Mouse (Mus musculus): ENCODE measurements at regions not wholly inside any gene's neighbourhood (a gene's known extent, or its start where the extent isn't known, plus 50 kb on each side); places are given as distances from the start of the nearest gene placed in this dataset.
A peak's percentile ranks its signal among the peaks of the same experiment; 100 is the strongest.

DNA sequence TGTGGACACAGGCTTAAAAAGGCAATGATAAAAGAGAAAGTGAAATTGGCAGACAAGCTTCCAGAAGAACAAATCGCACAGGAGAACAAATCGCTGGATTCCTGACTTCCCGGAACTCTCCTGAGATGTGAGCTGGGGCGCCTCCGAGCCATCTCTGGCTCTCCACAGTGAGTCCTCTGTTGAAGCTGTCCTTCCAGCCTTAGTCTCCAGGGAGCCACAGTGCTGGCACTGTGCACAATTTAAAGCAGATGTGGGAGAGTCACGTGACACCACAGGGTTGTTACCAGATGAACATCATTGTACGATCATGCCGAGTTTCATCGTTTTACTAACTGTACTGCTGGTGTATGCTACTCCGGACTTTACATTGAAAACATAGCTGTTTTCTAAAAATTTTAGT is 80.2 kb upstream of the Sox2 start:
- no peak overlapping the region for H3K27ac ChIP-seq (replicated peaks in 1 of 2; ENCODE audit: control insufficient read depth in 1 of 2, insufficient read depth in 1 of 2, low read depth in 2 of 2, low read length in 2 of 2)
- H3K4me1 ChIP-seq (ENCODE audit: control insufficient read depth in 2 of 2, insufficient read depth in 2 of 2, low read length in 2 of 2) = peaks cover 3 to 4% of the 10 kb centered on the region in 2 experiments; a peak in 3 of 4 replicates
- no peak for ATAC-seq (ENCODE audit: insufficient number of reproducible peaks, insufficient read depth, low FRiP score, low read depth)
- H3K9me3 ChIP-seq (ENCODE audit: control insufficient read depth, low read length) = no peaks in the 10 kb centered on the region
- H3K27me3 ChIP-seq (ENCODE audit: control insufficient read depth, insufficient read depth, low read length) = no peaks in the 10 kb centered on the region
- 59% methylated on average over 10 of the region's 10 CpGs for WGBS
- H3K9ac ChIP-seq (ENCODE audit: low read length) = no peak overlapping the region
- H3K4me3 ChIP-seq (ENCODE audit: control insufficient read depth in 1 of 2, insufficient read depth in 1 of 2, low read depth in 1 of 2, low read length in 2 of 2) = no peak overlapping the region
- H3K36me3 ChIP-seq (ENCODE audit: control insufficient read depth, insufficient read depth, low read length) = no peaks in the 10 kb centered on the region
- peak overlapping the region; percentile 19; the same call in 1 of the 2 replicates for H3K4me2 ChIP-seq (ENCODE audit: low read length)

DNA sequence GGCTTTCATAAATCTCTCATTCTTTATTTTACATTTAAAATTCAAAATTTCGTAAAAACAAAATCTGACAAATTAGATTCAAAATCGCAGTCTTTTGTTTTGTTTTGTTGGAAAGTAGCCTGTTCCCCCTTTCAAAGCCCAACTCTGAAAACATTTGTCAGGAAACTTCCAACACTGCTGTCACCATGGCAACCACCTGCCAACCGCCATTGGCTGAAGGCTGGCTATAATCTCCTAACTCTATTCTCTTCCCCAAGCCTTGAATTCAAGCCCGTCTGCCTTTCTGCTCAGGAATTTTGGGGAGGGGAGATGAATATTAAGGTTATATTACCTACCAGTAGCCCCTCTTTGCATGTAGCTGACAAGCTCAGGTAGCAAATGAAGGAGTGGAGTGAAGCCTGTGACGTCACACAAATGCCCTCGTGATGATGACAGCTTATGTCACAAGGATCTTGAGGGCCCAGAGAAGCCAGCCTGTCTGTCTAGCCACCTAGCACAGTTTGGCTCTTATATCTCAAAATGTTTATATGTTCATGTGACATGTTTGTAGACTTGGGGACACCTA is 82.0 kb upstream of the Sox2 start:
- no peak overlapping the region for H3K27ac ChIP-seq (replicated peaks in 1 of 2; ENCODE audit: control insufficient read depth in 1 of 2, insufficient read depth in 1 of 2, low read depth in 2 of 2, low read length in 2 of 2)
- no peaks in the 10 kb centered on the region for H3K36me3 ChIP-seq (ENCODE audit: control insufficient read depth, insufficient read depth, low read length)
- no peak overlapping the region for H3K9ac ChIP-seq (ENCODE audit: low read length)
- peaks cover 3 to 4% of the 10 kb centered on the region in 2 experiments; a peak in 3 of 4 replicates for H3K4me1 ChIP-seq (ENCODE audit: control insufficient read depth in 2 of 2, insufficient read depth in 2 of 2, low read length in 2 of 2)
- ATAC-seq (ENCODE audit: insufficient number of reproducible peaks, insufficient read depth, low FRiP score, low read depth) = no peak
- no peak overlapping the region for H3K4me3 ChIP-seq (ENCODE audit: control insufficient read depth in 1 of 2, insufficient read depth in 1 of 2, low read depth in 1 of 2, low read length in 2 of 2)
- no peaks in the 10 kb centered on the region for H3K9me3 ChIP-seq (ENCODE audit: control insufficient read depth, low read length)
- no peaks in the 10 kb centered on the region for H3K27me3 ChIP-seq (ENCODE audit: control insufficient read depth, insufficient read depth, low read length)
- 66% methylated on average over 6 of the region's 6 CpGs for WGBS
- H3K4me2 ChIP-seq (ENCODE audit: low read length) = no peak overlapping the region

DNA sequence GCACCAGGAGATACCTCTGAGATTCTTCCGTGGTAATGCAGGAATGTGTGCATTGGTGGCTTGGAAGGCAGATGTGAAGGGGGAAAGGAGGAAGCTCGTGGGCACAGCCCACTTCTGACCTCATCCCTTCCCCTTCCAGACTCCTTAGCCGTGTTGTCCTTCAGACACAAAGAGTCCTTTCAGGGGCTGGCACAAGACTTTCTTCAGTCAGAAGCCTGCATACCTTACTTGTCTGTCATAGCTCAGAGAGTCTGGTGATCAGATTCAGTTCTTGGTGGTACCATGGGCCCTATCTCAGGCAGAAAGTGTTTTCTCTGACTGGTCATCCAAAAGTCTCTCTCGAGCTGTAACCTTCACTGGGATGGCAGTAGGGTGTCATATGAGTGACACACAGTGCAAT is 84.8 kb upstream of the Sox2 start:
- peaks cover 3 to 4% of the 10 kb centered on the region in 2 experiments; a peak in 3 of 4 replicates for H3K4me1 ChIP-seq (ENCODE audit: control insufficient read depth in 2 of 2, insufficient read depth in 2 of 2, low read length in 2 of 2)
- H3K4me2 ChIP-seq (ENCODE audit: low read length) = no peak overlapping the region
- H3K4me3 ChIP-seq (ENCODE audit: control insufficient read depth in 1 of 2, insufficient read depth in 1 of 2, low read depth in 1 of 2, low read length in 2 of 2) = no peak overlapping the region
- H3K27ac ChIP-seq (replicated peaks in 1 of 2; ENCODE audit: control insufficient read depth in 1 of 2, insufficient read depth in 1 of 2, low read depth in 2 of 2, low read length in 2 of 2) = no peak overlapping the region
- ATAC-seq (ENCODE audit: insufficient number of reproducible peaks, insufficient read depth, low FRiP score, low read depth) = no peak
- no peaks in the 10 kb centered on the region for H3K9me3 ChIP-seq (ENCODE audit: control insufficient read depth, low read length)
- 46% methylated on average over 4 of the region's 4 CpGs for WGBS
- no peak overlapping the region for H3K9ac ChIP-seq (ENCODE audit: low read length)
- no peaks in the 10 kb centered on the region for H3K36me3 ChIP-seq (ENCODE audit: control insufficient read depth, insufficient read depth, low read length)
- no peaks in the 10 kb centered on the region for H3K27me3 ChIP-seq (ENCODE audit: control insufficient read depth, insufficient read depth, low read length)

DNA sequence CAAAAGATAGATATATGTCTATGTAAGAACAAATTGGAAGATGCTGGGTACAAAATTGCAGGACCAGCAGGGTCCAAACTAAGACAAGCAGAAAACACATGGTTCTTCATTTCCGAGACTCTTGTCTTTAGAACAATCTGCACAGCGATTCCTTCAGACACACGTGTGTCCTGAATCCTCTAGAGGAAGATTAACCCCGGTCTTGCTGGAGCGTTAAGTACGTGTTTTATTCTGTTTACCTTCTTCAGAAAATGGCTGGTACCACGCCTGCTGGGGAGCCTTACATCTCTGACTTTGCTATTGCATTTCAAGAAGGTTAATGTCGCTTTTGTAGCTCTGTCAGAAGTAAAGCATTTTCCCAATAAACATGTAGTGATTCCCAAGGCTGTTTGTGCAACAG is 87.3 kb upstream of the Sox2 start:
- 71% methylated on average over 8 of the region's 8 CpGs for WGBS
- Histone ChIP-seq H3K9me3 (ENCODE audit: control insufficient read depth, low read length) (no peaks in the 10 kb centered on the region), H3K27me3 (ENCODE audit: control insufficient read depth, insufficient read depth, low read length) (no peaks in the 10 kb centered on the region), H3K9ac (ENCODE audit: low read length) (no peak overlapping the region), H3K4me3 (ENCODE audit: control insufficient read depth in 1 of 2, insufficient read depth in 1 of 2, low read depth in 1 of 2, low read length in 2 of 2) (no peak overlapping the region), H3K4me2 (ENCODE audit: low read length) (no peak overlapping the region), H3K4me1 (ENCODE audit: control insufficient read depth in 2 of 2, insufficient read depth in 2 of 2, low read length in 2 of 2) (no peaks in the 10 kb centered on the region), H3K36me3 (ENCODE audit: control insufficient read depth, insufficient read depth, low read length) (no peaks in the 10 kb centered on the region), H3K27ac (replicated peaks in 1 of 2; ENCODE audit: control insufficient read depth in 1 of 2, insufficient read depth in 1 of 2, low read depth in 2 of 2, low read length in 2 of 2) (no peak overlapping the region)
- ATAC-seq (ENCODE audit: insufficient number of reproducible peaks, insufficient read depth, low FRiP score, low read depth) = no peak

DNA sequence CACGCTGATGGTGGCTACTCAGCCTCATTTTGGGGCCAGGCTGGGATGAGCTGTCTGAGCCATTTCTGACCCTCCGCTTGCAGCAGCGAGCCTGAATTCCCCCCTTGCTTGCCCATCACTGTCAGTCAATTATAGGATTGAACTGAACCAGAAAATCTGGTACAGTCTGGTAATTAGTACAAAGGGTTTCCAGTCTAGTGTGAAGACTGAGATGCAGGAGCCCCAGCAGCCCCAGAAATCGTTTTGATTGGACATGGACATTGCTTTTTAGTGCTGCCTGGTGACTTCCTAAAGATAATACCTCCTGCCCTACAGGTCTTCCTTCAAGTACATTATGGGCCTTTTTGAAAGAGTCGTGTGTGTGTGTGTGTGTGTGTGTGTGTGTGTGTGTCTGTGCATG is 88.5 kb upstream of the Sox2 start:
- 59% methylated on average over 5 of the region's 5 CpGs for WGBS
- Histone ChIP-seq H3K27ac (replicated peaks in 1 of 2; ENCODE audit: control insufficient read depth in 1 of 2, insufficient read depth in 1 of 2, low read depth in 2 of 2, low read length in 2 of 2) (no peak overlapping the region), H3K9ac (ENCODE audit: low read length) (no peak overlapping the region), H3K9me3 (ENCODE audit: control insufficient read depth, low read length) (no peaks in the 10 kb centered on the region), H3K36me3 (ENCODE audit: control insufficient read depth, insufficient read depth, low read length) (no peaks in the 10 kb centered on the region), H3K27me3 (ENCODE audit: control insufficient read depth, insufficient read depth, low read length) (no peaks in the 10 kb centered on the region), H3K4me3 (ENCODE audit: control insufficient read depth in 1 of 2, insufficient read depth in 1 of 2, low read depth in 1 of 2, low read length in 2 of 2) (no peak overlapping the region), H3K4me1 (ENCODE audit: control insufficient read depth in 2 of 2, insufficient read depth in 2 of 2, low read length in 2 of 2) (no peaks in the 10 kb centered on the region), H3K4me2 (ENCODE audit: low read length) (no peak overlapping the region)
- ATAC-seq (ENCODE audit: insufficient number of reproducible peaks, insufficient read depth, low FRiP score, low read depth) = no peak

DNA sequence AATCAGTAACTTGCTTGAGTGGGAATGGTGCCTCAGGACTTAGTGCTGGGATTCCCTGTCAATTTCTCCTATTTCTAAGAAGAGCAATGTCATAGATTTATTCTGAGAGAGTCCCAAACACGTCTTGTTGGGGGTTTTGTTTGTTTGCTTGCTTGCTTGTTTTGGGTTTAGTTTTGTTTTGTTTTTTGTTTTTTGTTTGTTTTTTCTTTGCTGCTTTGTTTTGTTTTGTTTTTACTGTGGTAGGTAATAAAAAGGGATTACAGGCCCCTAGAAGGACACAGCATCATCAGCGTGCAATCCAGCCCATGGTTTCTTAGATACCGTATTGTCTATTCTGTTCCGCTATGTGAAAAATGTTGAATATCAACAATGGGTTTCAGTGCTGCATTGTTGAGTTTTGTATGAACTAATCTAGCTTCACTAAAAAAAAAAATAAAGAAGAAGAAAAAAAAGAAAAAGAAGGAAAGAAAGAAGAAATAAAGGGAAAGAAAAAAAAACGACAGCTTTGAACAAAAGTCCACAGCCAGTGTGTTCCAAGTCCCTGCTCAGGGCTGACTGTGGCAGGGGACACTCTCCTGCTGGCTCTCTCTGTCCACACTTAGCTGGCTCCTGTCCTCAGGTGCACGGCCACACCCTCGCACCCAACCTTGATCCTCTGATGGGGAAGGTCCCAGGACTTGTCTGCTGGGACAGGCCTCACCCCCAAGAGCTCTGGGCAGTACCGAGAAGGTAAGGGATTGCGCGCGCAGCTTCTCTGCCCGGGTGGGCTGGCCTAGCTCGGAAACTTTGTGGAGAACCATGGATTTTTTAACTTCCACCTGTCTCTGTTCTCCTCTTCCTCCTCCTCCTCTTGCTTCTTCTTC is 90.1 kb upstream of the Sox2 start:
- Histone ChIP-seq H3K4me2 (ENCODE audit: low read length) (no peak overlapping the region), H3K36me3 (ENCODE audit: control insufficient read depth, insufficient read depth, low read length) (no peaks in the 10 kb centered on the region), H3K9me3 (ENCODE audit: control insufficient read depth, low read length) (no peaks in the 10 kb centered on the region), H3K9ac (ENCODE audit: low read length) (no peak overlapping the region), H3K27ac (replicated peaks in 1 of 2; ENCODE audit: control insufficient read depth in 1 of 2, insufficient read depth in 1 of 2, low read depth in 2 of 2, low read length in 2 of 2) (no peak overlapping the region), H3K27me3 (ENCODE audit: control insufficient read depth, insufficient read depth, low read length) (no peaks in the 10 kb centered on the region), H3K4me1 (ENCODE audit: control insufficient read depth in 2 of 2, insufficient read depth in 2 of 2, low read length in 2 of 2) (no peaks in the 10 kb centered on the region), H3K4me3 (ENCODE audit: control insufficient read depth in 1 of 2, insufficient read depth in 1 of 2, low read depth in 1 of 2, low read length in 2 of 2) (no peak overlapping the region)
- 75% methylated on average over 13 of the region's 13 CpGs for WGBS
- no peak for ATAC-seq (ENCODE audit: insufficient number of reproducible peaks, insufficient read depth, low FRiP score, low read depth)

DNA sequence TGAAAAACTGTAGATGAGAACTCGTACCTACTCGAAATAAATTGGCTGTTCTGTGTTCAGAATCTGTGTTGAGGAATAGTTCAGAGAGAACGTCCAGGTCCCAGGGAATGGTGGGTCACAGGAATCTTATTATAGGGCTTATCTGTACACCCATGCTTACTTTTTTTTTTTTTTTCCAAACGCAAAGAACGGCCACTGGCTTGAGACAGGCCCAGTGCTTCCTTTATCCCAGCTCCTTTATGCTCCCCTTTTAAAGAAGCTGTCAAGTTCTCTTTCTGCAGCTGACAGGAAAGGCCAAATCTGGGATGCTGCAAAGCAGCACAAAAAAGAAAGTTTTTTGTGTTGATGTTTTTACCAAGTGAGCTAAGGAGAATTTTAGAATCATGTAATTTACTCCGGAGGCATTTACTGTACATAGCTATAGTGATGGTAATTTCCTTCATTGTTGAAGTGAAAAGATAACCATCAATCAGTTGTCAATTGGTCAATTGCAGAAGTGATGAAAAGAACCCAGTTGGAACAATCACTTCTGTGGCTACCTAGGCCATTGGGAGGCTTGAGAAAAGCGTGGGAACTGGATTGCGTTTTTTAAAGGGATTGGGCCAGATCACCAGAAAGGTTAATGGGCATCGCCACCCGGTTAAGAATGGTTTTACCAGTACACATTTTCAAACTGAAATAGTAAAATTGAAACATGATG is 91.2 kb upstream of the Sox2 start:
- WGBS = 67% methylated on average over 10 of the region's 10 CpGs
- Histone ChIP-seq H3K4me1 (ENCODE audit: control insufficient read depth in 2 of 2, insufficient read depth in 2 of 2, low read length in 2 of 2) (no peaks in the 10 kb centered on the region), H3K9ac (ENCODE audit: low read length) (no peak overlapping the region), H3K4me2 (ENCODE audit: low read length) (no peak overlapping the region), H3K27ac (replicated peaks in 1 of 2; ENCODE audit: control insufficient read depth in 1 of 2, insufficient read depth in 1 of 2, low read depth in 2 of 2, low read length in 2 of 2) (no peak overlapping the region), H3K9me3 (ENCODE audit: control insufficient read depth, low read length) (no peaks in the 10 kb centered on the region), H3K27me3 (ENCODE audit: control insufficient read depth, insufficient read depth, low read length) (no peaks in the 10 kb centered on the region), H3K4me3 (ENCODE audit: control insufficient read depth in 1 of 2, insufficient read depth in 1 of 2, low read depth in 1 of 2, low read length in 2 of 2) (no peak overlapping the region), H3K36me3 (ENCODE audit: control insufficient read depth, insufficient read depth, low read length) (no peaks in the 10 kb centered on the region)
- no peak for ATAC-seq (ENCODE audit: insufficient number of reproducible peaks, insufficient read depth, low FRiP score, low read depth)

Measured in heart, embryonic 14.5 days (tissue).